Mouse (Mus musculus): Measurements from ENCODE around the gene Agk. TPM values are rescaled to one million over a fixed set of nuclear protein-coding genes. Genes with fewer than 3 reads are reported as not detected.

Agk gene
- total and polyA plus RNA-seq, 3 experiments = 29.7 to 29.9 TPM; not detected in 1

DNA sequence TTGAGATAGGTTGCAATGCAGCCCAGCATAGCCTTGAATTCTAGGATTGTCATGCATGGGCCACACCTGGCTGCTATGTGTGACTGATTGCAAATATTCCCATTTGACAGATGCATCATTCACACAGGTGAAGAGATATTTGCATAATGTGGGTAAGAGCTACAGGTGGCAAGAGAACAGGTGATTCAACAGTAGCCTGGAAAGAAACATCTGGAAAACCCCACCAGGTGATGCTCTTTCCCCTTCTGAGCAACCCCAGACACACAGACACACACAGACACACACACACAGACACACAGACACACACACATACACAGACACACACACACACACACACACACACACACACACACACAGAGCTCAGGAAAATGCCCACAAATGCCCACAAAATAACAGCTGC is 106.8 kb downstream of the Agk start:
- TF ChIP-seq ZMIZ1 (IDR thresholded peaks at IDR 0.05; ENCODE audit: low read depth, low read length) (no peak), KAT2A (conservative IDR thresholded peaks at IDR 0.05; ENCODE audit: low read depth, low read length) (no peak), POLR2AphosphoS5 (IDR thresholded peaks at IDR 0.05; ENCODE audit: borderline replicate concordance, low read depth, low read length) (no peak)
- Histone ChIP-seq H3K36me3 (ENCODE audit: control insufficient read depth in 1 of 2, insufficient read depth in 2 of 2, low read length in 2 of 2) (peaks cover 0 to 14% of the 10 kb centered on the region in 2 experiments; a peak in 2 of 4 replicates), H3K79me2 (ENCODE audit: control insufficient read depth, insufficient read depth, low read length, poor library complexity) (no peaks in the 10 kb centered on the region; the same call in 1 of the 2 replicates), H3K4me3 (ENCODE audit: control insufficient read depth in 1 of 2, insufficient read depth in 1 of 2, low read depth in 2 of 2, low read length in 2 of 2) (no peak overlapping the region), H3K27ac (ENCODE audit: control insufficient read depth, low read depth, low read length) (no peak overlapping the region), H3K9me3 (replicated peaks; ENCODE audit: insufficient read depth, low read length) (no peaks in the 10 kb centered on the region), H3K4me1 (ENCODE audit: control insufficient read depth in 1 of 2, insufficient read depth in 2 of 2, low read length in 2 of 2) (peaks cover 0 to 13% of the 10 kb centered on the region in 2 experiments; a peak in 3 of 4 replicates), H3K9ac (ENCODE audit: control insufficient read depth, low read depth, low read length, poor library complexity, severe bottlenecking) (no peak overlapping the region), H3K27me3 (ENCODE audit: control insufficient read depth in 1 of 2, insufficient read depth in 2 of 2, low read length in 2 of 2) (no peaks in the 10 kb centered on the region)
- no peak for DNase-seq (ENCODE audit: low read depth, low spot score)

DNA sequence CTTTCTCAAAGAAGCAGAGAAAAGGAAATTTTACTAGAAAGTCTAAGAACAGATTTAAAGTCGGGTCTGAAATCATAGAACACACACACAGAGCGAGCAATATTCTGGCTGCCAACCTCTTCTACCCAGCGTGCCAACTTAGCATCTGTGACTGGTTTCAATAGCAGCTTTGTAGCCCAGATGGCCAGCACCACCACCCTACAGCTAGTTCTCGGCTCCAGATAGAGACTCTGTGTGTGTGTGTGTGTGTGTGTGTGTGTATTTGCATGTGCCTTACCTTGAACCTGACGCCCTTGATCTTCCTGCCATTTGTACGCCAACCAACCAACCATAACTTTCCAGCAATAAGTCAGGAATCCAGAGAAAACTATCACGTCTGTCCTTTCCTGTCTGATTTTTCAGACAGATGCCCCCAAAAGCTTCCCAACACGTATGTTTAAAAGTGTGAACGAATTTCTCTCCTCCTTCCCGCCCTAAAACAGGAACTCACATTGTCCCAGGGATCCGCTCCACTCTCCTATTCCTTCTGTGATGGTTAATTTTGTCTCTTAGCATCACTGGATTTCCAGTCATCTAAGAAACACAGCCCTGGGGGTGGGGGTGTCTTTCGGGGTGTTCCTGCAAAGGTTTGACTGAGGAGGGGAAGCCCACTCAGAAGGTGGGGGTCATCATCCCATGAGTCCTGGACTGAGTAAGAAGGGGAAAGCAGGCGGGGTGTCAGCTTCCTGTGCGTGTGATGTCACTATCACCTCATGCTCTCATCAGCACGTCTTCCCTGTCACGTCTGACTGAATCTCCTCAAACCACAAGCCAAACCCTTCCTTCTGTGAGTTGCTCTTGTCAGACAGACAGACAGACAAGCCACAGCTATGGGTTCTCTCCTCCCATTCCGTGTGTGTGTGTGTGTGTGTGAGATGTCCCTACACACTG is 107.6 kb downstream of the Agk start:
- no peaks in the 10 kb centered on the region for H3K9me3 ChIP-seq (replicated peaks; ENCODE audit: insufficient read depth, low read length)
- H3K79me2 ChIP-seq (ENCODE audit: control insufficient read depth, insufficient read depth, low read length, poor library complexity) = no peaks in the 10 kb centered on the region; the same call in 1 of the 2 replicates
- H3K9ac ChIP-seq (ENCODE audit: control insufficient read depth, low read depth, low read length, poor library complexity, severe bottlenecking) = no peak overlapping the region
- DNase-seq (ENCODE audit: low read depth, low spot score) = no peak
- H3K27me3 ChIP-seq (ENCODE audit: control insufficient read depth in 1 of 2, insufficient read depth in 2 of 2, low read length in 2 of 2) = peaks cover 1 to 3% of the 10 kb centered on the region in 2 experiments; a peak in 1 of 4 replicates
- H3K4me3 ChIP-seq (ENCODE audit: control insufficient read depth in 1 of 2, insufficient read depth in 1 of 2, low read depth in 2 of 2, low read length in 2 of 2) = no peak overlapping the region
- peaks cover 0 to 13% of the 10 kb centered on the region in 2 experiments; a peak in 3 of 4 replicates for H3K4me1 ChIP-seq (ENCODE audit: control insufficient read depth in 1 of 2, insufficient read depth in 2 of 2, low read length in 2 of 2)
- peaks cover 0 to 14% of the 10 kb centered on the region in 2 experiments; a peak in 2 of 4 replicates for H3K36me3 ChIP-seq (ENCODE audit: control insufficient read depth in 1 of 2, insufficient read depth in 2 of 2, low read length in 2 of 2)
- TF ChIP-seq MXI1 (IDR thresholded peaks at IDR 0.05; ENCODE audit: low read depth, low read length) (no peak), MAFK (IDR thresholded peaks at IDR 0.05; ENCODE audit: borderline replicate concordance, low read depth, low read length) (no peak), NELFE (IDR thresholded peaks at IDR 0.05; ENCODE audit: low read depth, low read length) (no peak), MAZ (IDR thresholded peaks at IDR 0.05; ENCODE audit: low read depth, low read length) (no peak), MAX (IDR thresholded peaks at IDR 0.05; ENCODE audit: low read length) (no peak), JUND (IDR thresholded peaks at IDR 0.05; ENCODE audit: low read depth, low read length) (no peak), ZNF384 (IDR thresholded peaks at IDR 0.05; ENCODE audit: low read depth, low read length) (no peak), NRF1 (IDR thresholded peaks at IDR 0.05; ENCODE audit: insufficient read depth, low read depth, low read length, poor library complexity, severe bottlenecking) (no peak), SIN3A (IDR thresholded peaks at IDR 0.05; ENCODE audit: low read length) (no peak), POLR2AphosphoS5 (IDR thresholded peaks at IDR 0.05; ENCODE audit: borderline replicate concordance, low read depth, low read length) (no peak), E2F4 (IDR thresholded peaks at IDR 0.05; ENCODE audit: borderline replicate concordance, low read depth, low read length) (no peak), UBTF (IDR thresholded peaks at IDR 0.05; ENCODE audit: borderline replicate concordance, insufficient read depth, low read depth, low read length) (no peak), CTCF (IDR thresholded peaks at IDR 0.05 in 2 of 3, conservative IDR thresholded peaks at IDR 0.05 in 1 of 3; ENCODE audit: control insufficient read depth in 1 of 3, insufficient read depth in 1 of 3, low read depth in 2 of 3, low read length in 3 of 3, poor library complexity in 1 of 3, severe bottlenecking in 1 of 3) (no peak), ETS1 (IDR thresholded peaks at IDR 0.05; ENCODE audit: low read depth, low read length) (no peak)
- no peak overlapping the region for H3K27ac ChIP-seq (ENCODE audit: control insufficient read depth, low read depth, low read length)
